Mouse (Mus musculus) thymus, postnatal 36 days (tissue): ENCODE results near the gene Sec61g.
A peak's percentile ranks its signal among the peaks of the same experiment; 100 is the strongest.
"Not testable (repeated sequence)": the region's sequence is repeated elsewhere in the genome, so short reads cannot be mapped to it uniquely, and the experiment has no call there.

Experiments
- DNase-seq, 2 experiments: peaks; one replicate each; pipeline ENCODE4 v3.0.0; 2022; ENCODE audit warnings: mixed read lengths in 2 of 2

The Sec61g gene

GRCm38 (mm10) chr11:16508052-16508654 is at the start of gene Sec61g:
Gene Sec61g (minus strand): TSS chr11:16508484.
- peak; percentile 87 for DNase-seq

- DNase-seq: no peak
Measured at GRCm38 (mm10) chr11:16546421-16547163, 38.3 kb upstream of the Sec61g start.

GRCm38 (mm10) chr11:16537379-16537778 is 29.1 kb upstream of the Sec61g start:
- DNase-seq: no peak

- no peak for DNase-seq
Measured at GRCm38 (mm10) chr11:16534582-16535553, 26.6 kb upstream of the Sec61g start.

GRCm38 (mm10) chr11:16532877-16533276 is 24.6 kb upstream of the Sec61g start:
- DNase-seq: no peak

GRCm38 (mm10) chr11:16528909-16529308 is 20.6 kb upstream of the Sec61g start:
- DNase-seq: no peak

GRCm38 (mm10) chr11:16528391-16528790 is 20.1 kb upstream of the Sec61g start:
- no peak for DNase-seq

- no peak for DNase-seq
Measured at GRCm38 (mm10) chr11:16527743-16528142, 19.5 kb upstream of the Sec61g start.

GRCm38 (mm10) chr11:16526467-16526866 is 18.2 kb upstream of the Sec61g start:
- DNase-seq: no peak

- no peak for DNase-seq
Measured at GRCm38 (mm10) chr11:16525724-16526123, 17.4 kb upstream of the Sec61g start.

GRCm38 (mm10) chr11:16524917-16525640 is 16.8 kb upstream of the Sec61g start:
- DNase-seq: no peak

GRCm38 (mm10) chr11:16515081-16515480 is 6.8 kb upstream of the Sec61g start:
- not testable (repeated sequence) for DNase-seq

- DNase-seq: not testable (repeated sequence)
Measured at GRCm38 (mm10) chr11:16514221-16514620, 5.9 kb upstream of the Sec61g start.

- DNase-seq: no peak
Measured at GRCm38 (mm10) chr11:16507385-16508051, 766 bp downstream of the Sec61g start.

GRCm38 (mm10) chr11:16505999-16506398 is 2.3 kb downstream of the Sec61g start:
- no peak for DNase-seq

- DNase-seq: no peak
Measured at GRCm38 (mm10) chr11:16503150-16503549, 5.1 kb downstream of the Sec61g start.

GRCm38 (mm10) chr11:16502744-16503143 is 5.5 kb downstream of the Sec61g start:
- no peak for DNase-seq

GRCm38 (mm10) chr11:16498756-16499680 is 9.3 kb downstream of the Sec61g start:
- no peak for DNase-seq
